Mouse (Mus musculus) midbrain, embryonic 16.5 days (tissue): Measurements from ENCODE around the gene H2afy. TPM values are rescaled to one million over a fixed set of nuclear protein-coding genes. Genes with fewer than 3 reads are reported as not detected.

ENCODE experiments used
- ATAC-seq: fragments of 200-750 bp; cut with Nextera tagmentation; 2 replicates; pipeline ENCODE4 v1.8.0; 2017; ENCODE audit warnings: moderate TSS enrichment
- H3K27ac ChIP-seq: fragments of 300-500 bp; sonication (generic); 2 replicates; pipeline ENCODE4 v1.5.1; 2014; ENCODE audit warnings: mild to moderate bottlenecking, low read length, mixed read lengths
- H3K27me3 ChIP-seq: fragments of 300-500 bp; sonication (generic); 2 replicates; pipeline ENCODE4 v1.6.1; 2014; ENCODE audit warnings: low read depth, low read length, mixed read lengths; ENCODE audit not compliant: control insufficient read depth, insufficient read depth
- H3K36me3 ChIP-seq: fragments of 300-500 bp; sonication (generic); 2 replicates; pipeline ENCODE4 v1.6.1; 2014; ENCODE audit warnings: mild to moderate bottlenecking, low read length, moderate library complexity, mixed read lengths; ENCODE audit not compliant: control insufficient read depth, insufficient read depth
- H3K4me1 ChIP-seq: fragments of 300-500 bp; sonication (generic); 2 replicates; pipeline ENCODE4 v1.6.1; 2014; ENCODE audit warnings: mild to moderate bottlenecking, low read length, mixed read lengths; ENCODE audit not compliant: control insufficient read depth, insufficient read depth
- H3K4me2 ChIP-seq: fragments of 300-500 bp; sonication (generic); 2 replicates; pipeline ENCODE4 v1.6.1; 2014; ENCODE audit warnings: mild to moderate bottlenecking, low read length, mixed read lengths
- H3K4me3 ChIP-seq: fragments of 300-500 bp; sonication (generic); 2 replicates; pipeline ENCODE4 v1.5.1; 2014; ENCODE audit warnings: low read depth, mild to moderate bottlenecking, low read length, moderate library complexity, mixed read lengths
- H3K9ac ChIP-seq: fragments of 300-500 bp; sonication (generic); 2 replicates; pipeline ENCODE4 v1.6.1; 2014; ENCODE audit warnings: low read depth, low read length, mixed read lengths
- H3K9me3 ChIP-seq: fragments of 300-500 bp; sonication (generic); replicated peaks from 2 replicates; pipeline ENCODE4 v1.6.1; 2014; ENCODE audit warnings: mild to moderate bottlenecking, low read length, mixed read lengths; ENCODE audit not compliant: control insufficient read depth, poor library complexity, severe bottlenecking
- WGBS: fragments of 180-500 bp; shearing (Covaris S2); extraction: QIAGEN DNeasy Blood & Tissue Kit; methylation state at CpG from one replicate; pipeline ENCODE4 v1.1.7; 2014; 5-methylcytosine and 5-hydroxymethylcytosine counted together
- polyA plus RNA-seq: library from polyadenylated mRNA; unstranded; fragments of >200 nt; fragmentation: Nextera tagmentation; extraction: Ambion mirVana; gene quantifications from 2 replicates; pipeline ENCODE4 v1.2.1, GENCODE M21; 2015

H2afy gene
- polyA plus RNA-seq, 1 experiment from 2014 or later: 243 TPM

DNA sequence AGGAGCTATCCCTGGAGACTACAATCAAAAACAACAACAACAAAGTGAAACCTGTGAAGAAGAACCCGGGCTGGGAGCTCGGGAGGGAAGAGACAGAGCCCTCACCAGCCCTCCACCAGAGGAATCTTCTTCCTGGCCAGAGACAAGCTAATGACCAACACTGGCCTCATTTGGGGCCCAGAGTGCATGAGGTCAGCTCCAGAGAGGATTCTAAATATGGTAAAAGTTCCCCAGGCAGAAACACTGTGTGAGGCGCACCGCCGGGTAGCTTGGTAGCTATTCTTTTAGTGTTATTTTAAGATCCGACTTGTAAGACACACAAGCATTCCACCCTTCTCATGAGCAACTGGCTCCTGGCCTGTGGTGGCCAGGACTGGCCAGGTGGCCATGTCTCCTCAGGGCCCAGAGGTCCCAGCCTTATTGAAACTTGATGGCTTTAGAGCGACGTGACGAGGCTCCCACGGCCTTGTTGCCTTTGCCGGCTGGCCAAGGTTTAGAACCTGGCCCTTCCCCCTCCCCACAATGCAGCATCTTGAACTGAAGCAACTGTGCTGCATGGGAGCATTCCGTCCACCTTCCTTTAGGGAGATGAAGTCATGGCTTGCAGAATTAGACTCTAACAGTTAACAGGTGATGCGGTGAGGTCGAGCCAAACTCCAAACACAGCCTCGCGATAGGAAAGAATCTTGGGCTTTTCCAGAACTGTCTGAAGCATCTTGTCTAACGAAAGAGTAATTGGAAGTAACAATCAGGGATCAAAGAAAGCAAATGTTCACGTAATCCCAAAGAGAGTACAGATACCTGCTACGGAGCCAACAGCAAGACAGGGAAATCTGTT, 25.2 kb downstream of the H2afy start:
- Histone ChIP-seq H3K36me3 (no peaks in the 10 kb centered on the region), H3K27me3 (no peaks in the 10 kb centered on the region), H3K4me3 (no peak overlapping the region), H3K4me2 (no peak overlapping the region), H3K9ac (no peak overlapping the region), H3K9me3 (no peaks in the 10 kb centered on the region), H3K27ac (no peak overlapping the region), H3K4me1 (peaks cover 32% of the 10 kb centered on the region)
- WGBS: 86% methylated on average over 19 of the region's 19 CpGs
- no peak for ATAC-seq

DNA sequence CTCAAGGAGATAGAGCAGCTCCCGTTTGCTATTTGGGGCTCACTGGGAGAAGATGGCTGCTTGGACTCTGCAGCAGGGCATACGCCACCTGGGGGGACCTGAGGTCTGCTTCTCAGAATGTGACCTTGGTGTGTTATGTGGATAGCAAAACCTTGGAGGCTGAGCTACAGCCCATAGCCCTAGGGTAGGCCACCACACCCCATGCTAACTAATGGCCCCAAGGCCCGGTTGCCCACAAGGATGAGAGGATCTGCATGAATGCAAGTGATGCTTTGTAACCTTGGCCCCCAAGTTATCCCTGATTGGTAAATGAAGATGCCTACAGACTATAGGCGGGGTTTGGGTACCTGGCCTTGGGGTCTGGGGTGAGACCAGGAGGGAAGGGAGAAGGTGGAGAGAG, 26.5 kb downstream of the H2afy start:
- no peaks in the 10 kb centered on the region for H3K36me3 ChIP-seq
- H3K27ac ChIP-seq: peak overlapping the region; percentile 20; the same call in 1 of the 2 replicates
- H3K4me1 ChIP-seq: peaks cover 28% of the 10 kb centered on the region
- H3K4me3 ChIP-seq: no peak overlapping the region
- no peak overlapping the region for H3K9ac ChIP-seq
- no peak for ATAC-seq
- no peaks in the 10 kb centered on the region for H3K27me3 ChIP-seq
- no peak overlapping the region for H3K4me2 ChIP-seq
- H3K9me3 ChIP-seq: no peaks in the 10 kb centered on the region
- 84% methylated on average over 4 of the region's 4 CpGs for WGBS

DNA sequence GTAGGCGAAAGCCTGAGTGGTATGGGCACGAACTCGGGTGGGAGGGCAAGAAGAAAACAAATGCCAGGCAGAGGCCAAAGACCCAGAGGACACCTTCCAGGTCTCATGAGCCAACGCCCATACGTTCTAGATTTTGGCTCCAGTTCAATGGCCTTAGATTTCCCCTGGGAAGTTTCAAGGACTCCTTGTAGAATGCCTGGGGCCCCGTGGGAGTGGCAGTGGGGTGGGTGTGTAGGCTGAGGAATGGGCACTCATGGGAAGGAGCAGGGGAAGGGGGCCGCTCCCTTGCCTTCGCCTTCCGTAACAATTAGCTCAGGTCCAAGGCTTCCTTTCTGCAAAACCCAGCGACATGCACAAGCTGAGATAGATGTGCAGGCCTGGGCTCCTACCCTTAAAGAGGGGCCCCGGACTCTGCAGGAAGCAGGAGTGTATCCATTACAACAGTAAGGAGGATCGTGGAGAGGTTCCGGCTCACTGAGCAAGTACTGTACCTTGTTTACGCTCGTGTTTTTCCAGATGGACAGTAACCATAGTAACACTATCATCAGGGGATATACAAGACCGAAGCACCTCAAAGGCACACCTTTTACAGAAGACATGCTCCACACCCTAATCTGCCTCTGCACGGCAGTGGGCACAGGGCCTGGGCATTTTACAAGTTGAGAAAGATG, 27.2 kb downstream of the H2afy start:
- Histone ChIP-seq H3K9ac (no peak overlapping the region), H3K4me3 (no peak overlapping the region), H3K36me3 (peaks cover 2% of the 10 kb centered on the region; the same call in 1 of the 2 replicates), H3K27ac (no peak overlapping the region; the same call in 1 of the 2 replicates), H3K4me1 (peaks cover 29% of the 10 kb centered on the region), H3K4me2 (no peak overlapping the region), H3K27me3 (no peaks in the 10 kb centered on the region), H3K9me3 (no peaks in the 10 kb centered on the region)
- 62% methylated on average over 17 of the region's 17 CpGs for WGBS
- peak; percentile 19; the same call in 1 of the 2 replicates for ATAC-seq

DNA sequence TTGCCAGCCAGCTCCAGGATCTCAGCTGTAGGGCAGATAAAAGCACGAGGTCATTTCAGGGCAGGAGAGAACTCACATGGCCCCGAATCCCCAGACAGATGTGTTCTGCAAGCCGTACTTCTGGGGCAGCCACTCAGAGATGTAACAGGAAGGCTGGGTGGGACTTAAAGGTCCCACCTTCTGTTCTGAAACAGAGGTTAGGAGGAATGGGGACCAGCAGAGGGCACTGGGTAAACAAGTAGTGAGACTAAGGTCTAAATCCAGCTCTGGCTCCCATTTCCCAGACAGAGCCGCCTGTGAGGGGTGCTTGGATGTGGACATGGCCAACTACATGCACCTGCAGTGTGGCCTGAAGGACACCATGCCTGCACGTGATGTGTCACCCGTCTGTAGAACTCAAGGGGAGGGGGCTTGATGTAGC, 31.2 kb downstream of the H2afy start:
- WGBS: 88% methylated on average over 6 of the region's 6 CpGs
- Histone ChIP-seq H3K36me3 (peaks cover 13% of the 10 kb centered on the region), H3K27ac (no peak overlapping the region), H3K4me1 (peaks cover 23% of the 10 kb centered on the region), H3K9me3 (no peaks in the 10 kb centered on the region), H3K4me3 (no peak overlapping the region), H3K4me2 (no peak overlapping the region), H3K27me3 (no peaks in the 10 kb centered on the region), H3K9ac (no peak overlapping the region)
- no peak for ATAC-seq

DNA sequence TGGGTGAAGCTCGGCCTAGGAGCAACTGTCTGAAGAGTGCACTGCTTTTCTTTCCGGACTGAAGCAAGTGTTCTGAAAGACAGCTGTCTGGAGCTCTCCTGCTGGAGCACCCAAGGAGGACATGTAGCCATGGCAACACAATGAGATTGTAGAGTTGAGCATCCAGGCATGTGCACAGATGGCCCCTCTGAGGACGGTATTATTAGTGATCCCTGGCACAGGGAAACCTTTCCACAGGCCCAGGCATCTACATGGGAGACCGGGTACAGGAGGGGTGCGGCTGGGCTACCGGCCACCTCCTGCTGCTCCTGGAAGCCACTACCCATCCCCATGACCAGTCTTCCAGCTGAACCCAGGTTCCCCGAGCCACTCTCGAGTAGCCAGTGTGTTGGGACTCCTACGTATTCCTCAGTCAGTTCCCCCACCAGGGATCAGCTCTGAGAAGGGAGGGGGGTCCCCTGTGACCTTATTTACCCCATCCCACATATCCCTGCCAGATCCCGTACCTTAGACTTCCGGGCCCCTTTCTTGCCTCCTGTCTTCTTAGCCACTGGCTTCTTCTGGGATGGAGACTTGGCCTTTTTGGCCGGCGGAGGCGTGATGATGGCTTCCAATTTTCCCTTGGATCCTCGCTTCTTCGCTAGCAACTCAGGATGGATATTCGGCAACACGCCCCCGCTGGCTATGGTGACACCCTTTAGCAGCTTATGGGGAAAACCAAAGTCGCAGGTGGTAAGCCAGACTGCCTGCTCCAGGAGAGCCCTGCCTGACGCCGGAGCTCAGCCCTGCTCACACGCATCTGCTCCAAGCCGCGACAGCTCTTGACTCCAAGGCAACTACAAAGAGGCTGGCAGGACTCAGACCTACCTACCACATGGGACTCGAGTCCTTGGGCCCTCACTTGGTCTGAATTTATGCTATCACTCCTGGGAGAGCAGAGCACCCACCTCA, 32.1 kb downstream of the H2afy start:
- Histone ChIP-seq H3K9me3 (no peaks in the 10 kb centered on the region), H3K27ac (peak overlapping the region; percentile 71), H3K4me1 (peaks cover 14% of the 10 kb centered on the region), H3K27me3 (no peaks in the 10 kb centered on the region), H3K36me3 (peaks cover 13% of the 10 kb centered on the region), H3K4me3 (no peak overlapping the region), H3K4me2 (no peak overlapping the region), H3K9ac (no peak overlapping the region)
- 88% methylated on average over 26 of the region's 26 CpGs for WGBS
- ATAC-seq: peak; percentile 77

DNA sequence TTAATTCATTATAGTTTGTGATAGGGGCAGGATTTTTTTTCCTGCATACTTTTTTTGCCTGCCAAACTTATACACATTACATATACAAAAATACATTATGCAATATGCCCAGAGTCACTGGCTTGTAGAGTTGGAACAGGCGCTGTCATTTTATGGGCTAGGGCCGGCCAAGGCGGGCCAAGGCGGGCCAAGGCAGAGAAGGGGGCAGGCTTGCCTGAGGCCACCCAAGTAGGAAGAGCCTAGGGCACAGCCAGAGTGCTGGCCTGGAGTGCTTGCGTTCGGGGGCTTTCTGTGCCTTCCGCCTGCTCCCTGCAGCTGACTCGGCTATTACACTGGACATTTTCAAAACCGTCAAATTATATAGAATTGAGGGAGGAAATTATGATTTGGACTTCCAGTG, 34.0 kb downstream of the H2afy start:
- ATAC-seq: no peak
- peaks cover 13% of the 10 kb centered on the region for H3K36me3 ChIP-seq

DNA sequence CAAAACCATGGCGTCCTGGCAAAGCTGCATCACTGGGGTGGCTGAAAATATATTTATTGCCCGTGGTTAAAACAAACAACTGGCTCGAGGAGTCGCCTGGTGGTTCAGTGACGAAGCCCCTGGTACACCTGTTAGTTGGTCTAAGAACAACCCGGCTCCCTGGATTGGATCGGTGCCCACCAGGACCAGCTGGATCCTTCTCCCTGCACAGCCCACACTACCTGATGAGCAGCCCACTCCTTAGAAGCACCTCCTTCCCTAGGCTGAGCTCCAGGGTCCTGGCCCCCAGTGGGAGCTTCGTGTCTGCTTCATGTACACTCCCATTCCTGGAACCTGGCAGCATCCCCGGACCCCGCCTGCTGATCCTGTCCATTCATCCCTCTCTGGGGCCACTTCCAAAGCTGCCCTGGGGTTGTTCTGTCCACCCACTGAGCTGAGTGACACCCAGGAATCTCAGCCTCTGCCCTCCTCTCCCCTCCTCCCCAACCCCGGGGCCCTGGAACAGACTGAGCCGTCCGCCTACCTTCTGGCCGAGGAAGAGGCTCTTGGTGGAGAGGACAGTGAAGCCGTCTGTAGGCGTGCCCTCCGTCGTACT, 40.5 kb downstream of the H2afy start:
- no peaks in the 10 kb centered on the region for H3K9me3 ChIP-seq
- peaks cover 18% of the 10 kb centered on the region for H3K4me1 ChIP-seq
- no peak overlapping the region for H3K9ac ChIP-seq
- WGBS: 92% methylated on average over 18 of the region's 18 CpGs
- H3K27me3 ChIP-seq: no peaks in the 10 kb centered on the region
- no peak overlapping the region for H3K4me2 ChIP-seq
- H3K4me3 ChIP-seq: no peak overlapping the region
- H3K36me3 ChIP-seq: peaks cover 9% of the 10 kb centered on the region; the same call in 1 of the 2 replicates
- H3K27ac ChIP-seq: no peak overlapping the region
- no peak for ATAC-seq

More for the DNA sequence above, 34.0 kb downstream of the H2afy start:
- Histone ChIP-seq H3K27ac (peak overlapping the region; percentile 71; the same call in 1 of the 2 replicates), H3K9ac (no peak overlapping the region), H3K27me3 (no peaks in the 10 kb centered on the region), H3K4me1 (peaks cover 10% of the 10 kb centered on the region), H3K9me3 (no peaks in the 10 kb centered on the region), H3K4me2 (no peak overlapping the region), H3K4me3 (no peak overlapping the region)
- 88% methylated on average over 9 of the region's 9 CpGs for WGBS

DNA sequence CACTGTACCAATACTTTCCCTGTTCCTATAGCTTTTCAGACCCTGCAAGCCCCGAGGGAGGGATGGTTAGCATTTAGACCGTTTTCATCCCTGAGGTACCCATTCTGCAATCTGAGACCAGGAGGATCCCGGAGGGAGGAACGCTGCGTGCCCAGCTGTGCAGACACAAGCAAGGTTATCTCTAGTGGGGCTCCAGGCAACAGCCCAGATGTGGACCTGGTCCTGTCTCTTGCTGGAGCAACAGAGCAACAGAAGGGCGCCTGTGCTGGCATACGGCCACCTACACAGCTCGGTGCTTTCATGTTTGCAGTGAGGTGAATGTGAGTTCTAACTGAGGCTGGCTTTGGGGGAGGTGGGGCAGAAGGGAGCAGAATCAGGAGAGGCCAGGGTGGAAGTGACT, 41.6 kb downstream of the H2afy start:
- WGBS: 86% methylated on average over 8 of the region's 8 CpGs
- Histone ChIP-seq H3K36me3 (peaks cover 12% of the 10 kb centered on the region; the same call in 1 of the 2 replicates), H3K4me2 (no peak overlapping the region), H3K4me1 (peaks cover 18% of the 10 kb centered on the region), H3K9me3 (no peaks in the 10 kb centered on the region), H3K4me3 (no peak overlapping the region), H3K27me3 (no peaks in the 10 kb centered on the region), H3K9ac (no peak overlapping the region), H3K27ac (no peak overlapping the region)
- no peak for ATAC-seq
